Mouse (Mus musculus) urinary bladder, adult 18-20 months (tissue): Measurements from ENCODE around the gene Spta1.

ENCODE experiments used
- DNase-seq, 2 experiments: peaks; one replicate each; pipeline ENCODE4 v3.0.0; 2022; ENCODE audit warnings: low spot score in 2 of 2, mixed read lengths in 2 of 2

Gene Spta1

GRCm38 (mm10) chr1:174267816-174268215 is 95.2 kb downstream of the Spta1 start:
- DNase-seq: no peak

- no peak for DNase-seq
These were observed 96.6 kb downstream of the Spta1 start for GRCm38 (mm10) chr1:174269162-174269561.

- no peak for DNase-seq
These were observed 98.1 kb downstream of the Spta1 start for GRCm38 (mm10) chr1:174270643-174271042.
